Mouse (Mus musculus): ENCODE measurements at regions not wholly inside any gene's neighbourhood (a gene's known extent, or its start where the extent isn't known, plus 50 kb on each side); places are given as distances from the start of the nearest gene placed in this dataset.

DNA sequence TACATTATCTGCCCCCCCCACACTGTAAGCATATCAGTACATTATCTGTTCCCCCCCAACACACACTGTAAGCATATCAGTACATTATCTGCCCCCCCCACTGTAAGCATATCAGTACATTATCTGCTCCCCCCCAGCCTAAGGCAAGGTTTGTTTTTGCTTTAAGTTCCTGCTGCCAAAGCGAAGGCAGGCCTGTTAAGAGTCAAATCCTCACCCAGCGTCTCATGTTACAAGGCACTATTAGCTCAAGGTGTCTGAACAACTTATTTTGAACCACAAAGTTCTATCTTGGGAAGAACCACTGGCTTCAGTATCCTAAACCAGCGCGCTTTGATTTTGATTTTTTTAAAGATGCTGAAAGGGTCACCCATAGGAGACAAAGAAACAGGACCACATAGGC is 93.1 kb downstream of the Bcl2l11 start:
- no peak for TF ChIP-seq CTCF (conservative IDR thresholded peaks at IDR 0.05; ENCODE audit: low read length)
- no peak for TF ChIP-seq POU5F1 (IDR thresholded peaks at IDR 0.05; ENCODE audit: borderline replicate concordance, low read length)
- TF ChIP-seq NANOG (IDR thresholded peaks at IDR 0.05; ENCODE audit: borderline replicate concordance, low read length) = no peak

Measured in E14TG2a.4 (cell line).